Mouse (Mus musculus) G1E (cell line): Measurements from ENCODE around the gene 1810062G17Rik.

Source experiments
- CTCF ChIP-seq: IDR thresholded peaks from 2 replicates; pipeline ENCODE4 v1.5.1; 2012; ENCODE audit warnings: low read depth, low read length, inconsistent platforms, mixed read lengths
- GATA2 ChIP-seq: IDR thresholded peaks from 2 replicates; pipeline ENCODE4 v1.6.1; 2012; ENCODE audit warnings: low read depth, low read length, inconsistent platforms, borderline replicate concordance

GRCm38 (mm10) chr3:36467632-36468031, 8.1 kb upstream of the 1810062G17Rik start:
- TF ChIP-seq CTCF (no peak), GATA2 (no peak)
